ENCODE assay signal across 9 mouse cellular contexts in genomic region chr1:154189842-154190530, GRCm38 (mm10). TPM values are rescaled to one million over a fixed set of nuclear protein-coding genes. Genes with fewer than 3 reads are reported as not detected.
DNase-seq lines count a peak whose midpoint lies in the region; ATAC-seq and TF ChIP-seq lines count a peak whose summit lies in the region.
"Had no signal": no experiment of that assay in that cellular context is flagged by ENCODE, and none has a peak within 500 bp of the region (broad histone marks: within the 10 kb centered on the region; RNA-seq: fewer than 3 reads in every experiment).

No protein-coding gene starts in this region.

- H3K36me3 ChIP-seq in testis, adult 2 months (ENCODE audit: control insufficient read depth, insufficient read depth, low read length): no peaks in the 10 kb centered on the region
- H3K36me3 ChIP-seq: embryonic facial prominence, embryonic 12.5 days had no signal

- H3K27me3 ChIP-seq in testis, adult 2 months (ENCODE audit: control insufficient read depth, insufficient read depth, low read length): no peaks in the 10 kb centered on the region
- H3K27me3 ChIP-seq: embryonic facial prominence, embryonic 12.5 days had no signal

- ATAC-seq in CD4-positive, CD25-positive, alpha-beta regulatory T cell, adult 4 months: no peak

- peak overlapping the region; percentile 53; the same call in 1 of the 2 replicates for H3K27ac ChIP-seq in left cerebral cortex, adult 2 months
- H3K27ac ChIP-seq in testis, adult 2 months (ENCODE audit: control insufficient read depth, insufficient read depth, low read depth, low read length): no peak overlapping the region
- H3K27ac ChIP-seq: embryonic facial prominence, embryonic 12.5 days had no signal

- DNase-seq in adrenal gland, adult 2 months: peak; percentile 49
- DNase-seq in adrenal gland, postnatal 10 days: no peak
- peak; percentile 32 for DNase-seq in lung, postnatal 14 days
- DNase-seq in lung, postnatal 36 days: no peak
- peak; percentile 43 to 49 for DNase-seq in frontal cortex, postnatal 25 days (ENCODE audit: low spot score in 2 of 2)
- peak; percentile 68 to 72 for DNase-seq in left cerebral cortex, adult 2 months (ENCODE audit: extremely low spot score in 1 of 2, low spot score in 2 of 2)

- TF ChIP-seq CTCF in left cerebral cortex, adult 2 months (IDR thresholded peaks at IDR 0.05): peak; percentile 77
- peak; percentile 34; the same call in 1 of the 2 replicates for TF ChIP-seq CTCF in testis, adult 2 months (IDR thresholded peaks at IDR 0.05; ENCODE audit: control insufficient read depth, insufficient read depth, insufficient replicate concordance, low read depth, low read length)

- intact Hi-C loops in left cerebral cortex, adult 2 months (cut with DNase I): loop anchor here (1.0 to 10.0 kb wide), 3 partner anchors 67 to 539 kb away; no protein-coding TSS in a partner anchor

- peaks cover 6% of the 10 kb centered on the region; the same call in 1 of the 2 replicates for H3K4me1 ChIP-seq in testis, adult 2 months (ENCODE audit: control insufficient read depth, insufficient read depth, low read length)

- no peak for TF ChIP-seq POLR2A in testis, adult 2 months (IDR thresholded peaks at IDR 0.05; ENCODE audit: control insufficient read depth, low read depth, low read length)

- no peak overlapping the region for H3K4me3 ChIP-seq in left cerebral cortex, adult 2 months
- H3K4me3 ChIP-seq in testis, adult 2 months (ENCODE audit: control insufficient read depth, low read depth, low read length): no peak overlapping the region
- H3K4me3 ChIP-seq: embryonic facial prominence, embryonic 12.5 days had no signal

RNA-seq across cellular contexts. Expression of gene Zfp648, which starts 11.0 kb away (rescaled TPM):
- total RNA-seq in adrenal gland, adult 2 months (2021): under 1 TPM; 0.29 to 0.55 TPM
- 0.89 and 1.2 TPM in 2 replicates for polyA plus RNA-seq in adrenal gland, adult 2 months (2012; rRNA removed)
- under 1 TPM; 0.21 to 0.24 TPM for total RNA-seq in adrenal gland, postnatal 10 days (2021)
- total RNA-seq in left cerebral cortex, adult 2 months (2021): under 1 TPM; 0.95 to 0.96 TPM
- polyA plus RNA-seq in testis, adult 2 months (2012; rRNA removed): 0.59 TPM in 1 of 2 replicates, not detected in the other
- polyA plus RNA-seq in CD4-positive, CD25-positive, alpha-beta regulatory T cell, adult 4 months (2017; shearing (Covaris generic)): not detected

Comparison
In these comparisons a context has a peak if more than half of its experiments do, and no peak if none do; other contexts are left out.
1. DNase-seq: peak in adrenal gland, adult 2 months (single experiment), lung, postnatal 14 days (single experiment), frontal cortex, postnatal 25 days (2 of 2) and left cerebral cortex, adult 2 months (2 of 2); none in adrenal gland, postnatal 10 days (single experiment) and lung, postnatal 36 days (single experiment).